Mouse (Mus musculus) right cerebral cortex, adult 2 months (tissue): ENCODE measurements around the gene Zfp68.
"Not testable (repeated sequence)": the region's sequence is repeated elsewhere in the genome, so short reads cannot be mapped to it uniquely, and the experiment has no call there.

Source experiments
- DNase-seq, 2 experiments: peaks; one replicate each; pipeline ENCODE4 v3.0.0; 2021 to 2022; ENCODE audit warnings: low spot score in 2 of 2

Zfp68 gene

GRCm38 (mm10) chr5:138619211-138620128 is at the start of gene Zfp68:
Zfp68 (minus strand) TSS chr5:138619761.
- peak; percentile 94 for DNase-seq

DNA sequence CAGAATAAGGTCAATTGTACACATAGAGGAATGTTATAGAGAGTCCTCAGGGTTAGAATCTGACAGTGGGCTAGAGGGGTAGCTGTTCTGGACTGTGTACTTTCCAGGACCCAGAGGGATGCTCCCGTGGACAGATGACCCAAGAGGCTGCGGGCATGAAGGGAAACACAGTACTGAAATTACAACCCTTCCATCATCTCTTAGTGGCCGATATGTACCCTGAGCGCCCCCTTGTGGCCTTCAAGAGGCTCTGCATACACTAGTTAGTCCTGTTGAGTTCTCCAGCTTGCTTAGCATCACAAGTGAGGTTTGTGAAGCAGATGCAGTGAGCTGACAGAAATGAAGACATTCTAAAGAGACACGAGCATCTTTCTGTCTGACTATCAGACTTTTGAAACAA is 39.4 kb upstream of the Zfp68 start:
- peak; percentile 28 to 40 for DNase-seq

GRCm38 (mm10) chr5:138657854-138658253 is 38.3 kb upstream of the Zfp68 start:
- DNase-seq, result peak; percentile 49 to 50

- no peak for DNase-seq
Measured at GRCm38 (mm10) chr5:138657407-138657806, 37.8 kb upstream of the Zfp68 start.

DNA sequence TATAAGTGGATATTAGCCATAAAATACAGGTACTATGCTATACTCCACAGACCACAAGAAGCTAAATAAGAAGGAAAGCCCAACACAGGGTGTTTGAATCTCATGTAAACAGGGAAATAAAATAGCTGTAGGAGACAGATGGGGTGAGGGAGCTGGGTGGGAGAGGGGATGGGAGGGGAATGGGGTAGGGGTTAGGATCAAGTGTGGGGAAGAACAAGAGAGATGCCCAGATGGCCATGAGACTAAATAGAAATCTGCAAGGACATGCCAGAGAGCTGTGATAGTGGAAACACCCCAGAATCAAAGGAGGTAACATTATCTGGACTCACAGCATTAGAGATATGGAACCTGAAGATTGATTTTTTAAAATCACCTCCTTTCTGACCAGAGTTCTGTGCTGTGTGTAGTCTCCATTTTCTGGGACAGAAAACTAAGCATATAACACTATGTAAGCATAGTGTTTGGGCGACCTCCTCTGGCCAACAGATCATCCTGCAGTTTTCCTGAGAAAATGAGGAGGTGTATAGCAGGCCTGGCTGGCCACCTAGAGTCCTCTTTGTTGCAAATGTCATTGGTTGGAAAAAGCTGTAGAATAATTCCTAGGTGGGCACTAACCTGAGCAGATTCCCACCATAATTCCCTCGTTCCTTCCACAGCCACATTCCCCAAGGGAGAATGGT is 37.1 kb upstream of the Zfp68 start:
- peak; percentile 50 to 69 for DNase-seq

GRCm38 (mm10) chr5:138652911-138653310 is 33.4 kb upstream of the Zfp68 start:
- no peak for DNase-seq

DNA sequence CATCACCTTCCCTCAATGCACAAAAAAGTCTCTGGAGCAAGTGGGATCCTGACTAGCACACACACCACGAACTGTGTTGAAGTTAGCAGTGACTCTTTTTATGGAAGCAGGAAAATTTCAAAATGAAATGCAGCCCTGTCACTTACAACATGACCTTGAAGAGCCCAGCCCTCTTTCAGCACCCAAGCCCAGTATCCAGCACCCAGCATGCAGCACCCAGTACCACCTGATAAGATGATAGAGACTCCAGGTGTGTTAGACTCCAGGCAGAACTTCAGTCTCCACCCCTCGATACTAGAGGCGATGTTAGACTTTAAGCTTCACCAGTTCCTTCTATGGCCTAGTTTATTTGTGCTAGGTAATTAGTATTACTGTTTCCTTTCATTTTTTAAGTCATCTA is 22.2 kb upstream of the Zfp68 start:
- DNase-seq, result no peak

- no peak for DNase-seq
Measured at GRCm38 (mm10) chr5:138641081-138641480, 21.5 kb upstream of the Zfp68 start.

DNA sequence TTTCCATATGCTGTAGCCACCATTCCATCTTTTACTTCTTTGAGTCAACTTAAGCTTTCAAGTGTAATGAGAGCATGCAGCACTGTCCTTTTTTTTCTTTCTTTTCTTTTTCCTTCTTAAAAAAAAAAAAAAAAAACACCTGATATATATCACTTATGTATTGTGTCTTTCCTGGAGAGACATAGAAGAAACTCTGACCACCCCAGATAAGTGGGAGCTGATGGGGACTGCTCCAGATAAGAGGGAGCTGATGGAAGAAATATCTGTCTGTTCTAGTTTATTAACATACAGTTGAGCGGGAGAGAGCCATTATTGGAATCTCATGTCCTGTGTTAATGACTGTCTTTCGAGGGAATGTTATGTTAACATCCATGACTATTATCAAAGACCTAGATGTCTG is 16.9 kb upstream of the Zfp68 start:
- no peak for DNase-seq

DNA sequence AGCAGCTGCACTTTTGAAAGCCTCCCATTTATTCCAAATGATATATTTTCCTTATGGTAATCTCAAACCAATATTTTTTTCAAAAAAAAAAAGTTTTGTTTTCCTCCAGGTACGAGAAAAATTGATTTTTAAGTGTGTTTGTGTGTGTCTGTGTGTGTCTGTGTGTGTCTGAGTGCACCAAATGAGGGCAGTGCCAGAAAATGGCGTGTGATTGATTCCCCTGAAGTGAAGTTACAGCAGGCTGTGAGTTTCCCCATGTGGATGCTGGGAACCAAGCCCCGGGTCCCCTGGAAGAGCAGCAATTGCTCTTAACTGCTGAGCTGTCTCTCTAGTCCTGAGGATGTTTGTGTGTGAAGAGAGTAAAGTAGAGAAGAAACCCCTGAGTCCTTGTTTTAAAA is 3.9 kb upstream of the Zfp68 start:
- no peak for DNase-seq

GRCm38 (mm10) chr5:138622645-138623477 is 3.3 kb upstream of the Zfp68 start, which contains the start of gene A430033K04Rik:
A430033K04Rik (plus strand) TSS chr5:138622859.
- peak; percentile 95 to 98 for DNase-seq

DNA sequence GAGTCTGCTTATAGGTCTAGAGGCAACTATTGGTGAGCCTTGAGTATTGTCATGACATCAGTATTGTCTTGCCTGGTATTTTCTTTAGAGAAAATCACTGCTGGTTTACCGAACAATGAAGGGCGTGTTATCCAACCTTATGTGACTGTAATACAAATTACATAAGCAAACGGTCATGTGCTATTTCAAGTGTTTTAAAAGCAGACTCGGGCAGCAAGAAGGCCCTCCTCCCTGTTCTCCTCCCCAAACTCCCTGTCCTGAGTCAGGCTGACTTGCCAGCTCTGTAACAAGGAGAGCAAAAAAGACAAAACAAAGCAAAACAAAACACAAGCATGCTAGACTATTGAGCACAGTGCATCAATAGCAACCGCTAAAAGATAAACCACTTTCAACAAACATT is 1.3 kb upstream of the Zfp68 start:
- no peak for DNase-seq

DNA sequence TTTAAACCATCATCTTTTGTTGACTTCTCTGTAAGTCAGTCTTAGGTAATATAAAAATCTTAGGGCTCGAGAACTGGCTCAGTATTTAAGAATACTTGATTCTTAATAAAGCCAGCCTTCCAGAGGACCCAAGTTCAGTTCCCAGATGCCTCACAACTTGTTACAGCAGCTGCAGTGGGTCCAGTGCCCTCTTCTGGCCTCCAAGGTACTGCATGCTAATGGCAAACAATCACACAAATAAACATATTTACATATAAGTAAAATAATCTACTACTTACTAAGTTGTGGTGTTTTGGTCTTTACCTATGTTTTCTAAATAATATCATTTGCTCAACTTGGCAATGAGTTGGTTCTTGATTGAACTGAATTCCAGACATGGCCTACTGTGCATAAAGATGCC is 1.2 kb downstream of the Zfp68 start:
- DNase-seq, result no peak

- DNase-seq, result no peak
Measured at GRCm38 (mm10) chr5:138587396-138587795, 32.2 kb downstream of the Zfp68 start.

DNA sequence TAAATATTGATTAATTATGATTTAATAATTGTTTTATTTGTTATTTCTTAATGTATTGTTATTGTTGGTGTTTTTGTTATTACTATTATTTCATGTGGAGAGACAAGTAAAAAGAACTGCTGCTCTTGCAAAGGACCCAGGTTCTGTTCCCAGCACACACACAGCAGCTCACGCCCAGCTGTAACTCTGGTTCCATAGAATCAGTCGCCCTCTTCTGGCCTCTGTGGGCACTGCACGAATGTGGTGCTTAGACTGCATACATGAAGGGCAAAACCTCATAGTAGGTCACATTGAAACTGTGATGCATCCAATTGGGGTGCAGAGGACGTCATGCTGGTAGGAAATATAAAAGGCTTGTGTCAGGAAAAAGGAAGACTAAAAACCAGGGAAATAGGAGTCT is 47.9 kb downstream of the Zfp68 start:
- peak in 1 of 2 experiments; percentile 2 for DNase-seq

GRCm38 (mm10) chr5:138564612-138565011 is 54.9 kb downstream of the Zfp68 start, which contains the start of gene 1700123K08Rik:
1700123K08Rik (minus strand) TSS chr5:138564712.
- not testable (repeated sequence) for DNase-seq
